Mouse (Mus musculus) adrenal gland, postnatal 36 days (tissue): ENCODE results near the gene F2rl2. TPM values are rescaled to one million over a fixed set of nuclear protein-coding genes. Genes with fewer than 3 reads are reported as not detected.

ENCODE experiments used
- DNase-seq, 2 experiments: peaks; one replicate each; pipeline ENCODE4 v3.0.0; 2021; ENCODE audit warnings: mixed read lengths in 1 of 2
- total RNA-seq, 2 experiments: library from RNA; stranded (reverse); gene quantifications; 2 replicates each; pipeline ENCODE4 v1.2.3; 2021

The F2rl2 gene
- total RNA-seq, 2 experiments from 2014 or later = 0.30 TPM; not detected in 1

GRCm38 (mm10) chr13:95703376-95703775, 6.7 kb downstream of the F2rl2 start:
- DNase-seq = no peak

GRCm38 (mm10) chr13:95705589-95705988, 8.9 kb downstream of the F2rl2 start:
- no peak for DNase-seq

- no peak for DNase-seq
These were observed 15.4 kb downstream of the F2rl2 start for GRCm38 (mm10) chr13:95712054-95712453.

- DNase-seq = no peak
These were observed 16.1 kb downstream of the F2rl2 start for GRCm38 (mm10) chr13:95712570-95713268.

GRCm38 (mm10) chr13:95714271-95714975, 17.8 kb downstream of the F2rl2 start:
- DNase-seq = no peak

GRCm38 (mm10) chr13:95715356-95715755, 18.7 kb downstream of the F2rl2 start:
- no peak for DNase-seq

- peak; percentile 64 to 77 for DNase-seq
These were observed 22.9 kb downstream of the F2rl2 start for GRCm38 (mm10) chr13:95719320-95720232.

GRCm38 (mm10) chr13:95730491-95730890, 33.8 kb downstream of the F2rl2 start:
- DNase-seq = no peak

GRCm38 (mm10) chr13:95739651-95740050, 43.0 kb downstream of the F2rl2 start:
- no peak for DNase-seq

- no peak for DNase-seq
These were observed 45.4 kb downstream of the F2rl2 start for GRCm38 (mm10) chr13:95741813-95742689.

GRCm38 (mm10) chr13:95742881-95743466, 46.3 kb downstream of the F2rl2 start:
- no peak for DNase-seq

GRCm38 (mm10) chr13:95745451-95745850, 48.8 kb downstream of the F2rl2 start:
- no peak for DNase-seq

GRCm38 (mm10) chr13:95746509-95746908, 49.9 kb downstream of the F2rl2 start:
- DNase-seq = peak; percentile 66 to 79

GRCm38 (mm10) chr13:95747101-95747500, 50.4 kb downstream of the F2rl2 start:
- DNase-seq = no peak

GRCm38 (mm10) chr13:95747541-95747940, 50.9 kb downstream of the F2rl2 start:
- no peak for DNase-seq

Other genes with a start within 250 kb of the F2rl2 start
- not detected for gene S100z, start 218.1 kb upstream of the F2rl2 start, total RNA-seq
- under 1 TPM; 0.10 to 0.20 TPM for gene F2rl1, start 171.6 kb upstream of the F2rl2 start, total RNA-seq
- gene F2r, start 78.4 kb upstream of the F2rl2 start, total RNA-seq = 100 to 1,000 TPM; 138 to 155 TPM
- 100 to 1,000 TPM; 149 to 229 TPM for gene Iqgap2, start 195.1 kb downstream of the F2rl2 start, total RNA-seq